Mouse (Mus musculus): ENCODE data around the gene Troap. TPM values are rescaled to one million over a fixed set of nuclear protein-coding genes. Genes with fewer than 3 reads are reported as not detected.
A peak's percentile ranks its signal among the peaks of the same experiment; 100 is the strongest.
"Not testable (repeated sequence)": the region's sequence is repeated elsewhere in the genome, so short reads cannot be mapped to it uniquely, and the experiment has no call there.

The Troap gene
- polyA plus RNA-seq, 1 experiment from 2014 or later, result 27.3 TPM

- Histone ChIP-seq H3K9me3 (ENCODE audit: control insufficient read depth, low read length) (no peaks in the 10 kb centered on the region), H3K4me2 (replicated peaks; ENCODE audit: low read depth, low read length) (no peak overlapping the region), H3K4me3 (ENCODE audit: low read length) (no peak overlapping the region), H3K4me1 (ENCODE audit: control insufficient read depth, insufficient read depth, low read length) (peaks cover 15% of the 10 kb centered on the region), H3K9ac (ENCODE audit: low read depth, low read length) (no peak overlapping the region), H3K27me3 (ENCODE audit: control insufficient read depth, insufficient read depth, low read length) (no peaks in the 10 kb centered on the region), H3K36me3 (ENCODE audit: control insufficient read depth, insufficient read depth, low read length) (peaks cover 19% of the 10 kb centered on the region), H3K27ac (ENCODE audit: low read depth, low read length) (no peak overlapping the region)
- WGBS, result 61% methylated on average over 26 of the region's 26 CpGs
- ATAC-seq (ENCODE audit: low FRiP score, low TSS enrichment), result no peak
Measured at GRCm38 (mm10) chr15:99039996-99040919, 34.1 kb upstream of the Troap start.

DNA sequence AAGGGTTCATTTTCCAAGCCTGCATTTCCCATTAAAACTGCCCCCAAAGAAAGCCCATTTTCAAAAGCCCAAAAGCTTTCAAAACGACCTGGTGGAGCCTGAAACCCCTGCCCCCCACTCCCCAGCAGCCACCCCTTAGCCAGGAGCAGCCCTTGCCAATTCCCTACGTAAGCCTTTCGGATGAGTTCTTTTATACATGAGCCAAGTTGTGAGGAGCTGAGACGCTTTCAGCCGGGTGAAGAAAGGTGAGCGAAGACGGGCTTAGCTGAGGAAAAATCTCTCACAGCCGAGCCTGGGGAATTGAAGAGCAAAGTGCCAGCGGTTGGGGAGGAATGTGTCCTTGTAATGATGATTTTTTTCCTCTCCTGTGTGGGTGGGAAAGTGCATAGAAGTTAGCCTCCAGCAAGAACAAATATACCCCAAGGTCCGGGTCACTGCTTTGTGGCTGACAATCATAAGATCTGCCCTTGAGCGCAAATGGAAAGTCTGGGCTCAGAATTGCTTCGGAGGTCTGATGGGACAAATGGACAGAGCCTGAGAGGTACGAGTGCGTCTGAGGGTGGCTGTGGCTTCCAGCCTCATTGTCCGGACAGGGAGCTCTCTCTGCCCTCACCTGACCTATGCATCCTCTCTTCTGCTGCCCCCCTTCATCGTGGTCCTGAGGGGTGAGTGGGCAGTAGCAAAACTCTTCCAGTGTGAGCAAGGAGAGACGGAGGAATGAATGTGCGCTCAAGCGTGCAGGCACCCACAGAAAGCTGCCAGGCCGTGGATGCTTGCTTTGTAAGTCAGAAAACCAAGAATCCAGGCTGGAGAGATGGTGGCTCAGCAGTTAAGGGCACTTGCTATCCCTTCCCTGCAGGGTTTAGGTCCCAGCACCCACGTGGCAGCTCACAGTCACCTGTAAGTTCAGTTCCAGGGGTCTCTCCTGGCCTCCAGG, 33.2 kb upstream of the Troap start:
- 35% methylated on average over 21 of the region's 21 CpGs for WGBS
- Histone ChIP-seq H3K36me3 (ENCODE audit: control insufficient read depth, insufficient read depth, low read length) (peaks cover 12% of the 10 kb centered on the region), H3K9me3 (ENCODE audit: control insufficient read depth, low read length) (no peaks in the 10 kb centered on the region), H3K4me1 (ENCODE audit: control insufficient read depth, insufficient read depth, low read length) (peaks cover 15% of the 10 kb centered on the region), H3K9ac (ENCODE audit: low read depth, low read length) (no peak overlapping the region), H3K4me2 (replicated peaks; ENCODE audit: low read depth, low read length) (peak overlapping the region; percentile 13; the same call in 1 of the 2 replicates), H3K4me3 (ENCODE audit: low read length) (no peak overlapping the region), H3K27ac (ENCODE audit: low read depth, low read length) (no peak overlapping the region), H3K27me3 (ENCODE audit: control insufficient read depth, insufficient read depth, low read length) (no peaks in the 10 kb centered on the region)
- ATAC-seq (ENCODE audit: low FRiP score, low TSS enrichment), result no peak

- H3K4me2 ChIP-seq (replicated peaks; ENCODE audit: low read depth, low read length), result no peak overlapping the region
- H3K36me3 ChIP-seq (ENCODE audit: control insufficient read depth, insufficient read depth, low read length), result peaks cover 5% of the 10 kb centered on the region; the same call in 1 of the 2 replicates
- no peak overlapping the region for H3K4me3 ChIP-seq (ENCODE audit: low read length)
- 76% methylated on average over 5 of the region's 5 CpGs for WGBS
- no peak overlapping the region for H3K9ac ChIP-seq (ENCODE audit: low read depth, low read length)
- peaks cover 15% of the 10 kb centered on the region for H3K4me1 ChIP-seq (ENCODE audit: control insufficient read depth, insufficient read depth, low read length)
- ATAC-seq (ENCODE audit: low FRiP score, low TSS enrichment), result no peak
- no peaks in the 10 kb centered on the region for H3K9me3 ChIP-seq (ENCODE audit: control insufficient read depth, low read length)
- H3K27me3 ChIP-seq (ENCODE audit: control insufficient read depth, insufficient read depth, low read length), result no peaks in the 10 kb centered on the region
- no peak overlapping the region for H3K27ac ChIP-seq (ENCODE audit: low read depth, low read length)
Measured at GRCm38 (mm10) chr15:99042334-99042733, 32.0 kb upstream of the Troap start.

DNA sequence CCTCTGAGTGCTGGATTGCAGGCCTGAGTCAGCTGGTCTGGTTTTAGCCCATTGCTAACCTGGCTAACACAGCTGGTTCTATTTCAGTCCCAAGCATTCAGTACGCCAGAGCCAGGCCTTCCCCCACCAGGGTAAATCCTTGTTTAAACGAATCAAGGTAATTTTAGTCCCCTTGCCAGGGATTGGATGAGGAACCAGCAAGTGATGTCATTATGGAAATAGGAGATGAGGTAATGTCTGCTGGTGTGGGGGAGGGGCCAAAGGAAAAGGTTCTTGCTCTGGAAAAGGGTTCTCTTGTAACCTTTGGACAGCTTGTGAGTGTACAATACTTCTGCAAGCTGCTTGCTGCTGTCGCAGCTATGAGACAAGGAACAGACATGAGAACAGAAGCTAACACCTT, 29.5 kb upstream of the Troap start:
- Histone ChIP-seq H3K4me3 (ENCODE audit: low read length) (no peak overlapping the region), H3K9me3 (ENCODE audit: control insufficient read depth, low read length) (no peaks in the 10 kb centered on the region), H3K9ac (ENCODE audit: low read depth, low read length) (no peak overlapping the region), H3K4me2 (replicated peaks; ENCODE audit: low read depth, low read length) (no peak overlapping the region), H3K36me3 (ENCODE audit: control insufficient read depth, insufficient read depth, low read length) (no peaks in the 10 kb centered on the region), H3K4me1 (ENCODE audit: control insufficient read depth, insufficient read depth, low read length) (peaks cover 15% of the 10 kb centered on the region), H3K27ac (ENCODE audit: low read depth, low read length) (no peak overlapping the region), H3K27me3 (ENCODE audit: control insufficient read depth, insufficient read depth, low read length) (no peaks in the 10 kb centered on the region)
- 60% methylated on average over 3 of the region's 3 CpGs for WGBS
- ATAC-seq (ENCODE audit: low FRiP score, low TSS enrichment), result no peak

GRCm38 (mm10) chr15:99045734-99046133, 28.6 kb upstream of the Troap start:
- H3K36me3 ChIP-seq (ENCODE audit: control insufficient read depth, insufficient read depth, low read length); H3K4me2 ChIP-seq (replicated peaks; ENCODE audit: low read depth, low read length); ATAC-seq (ENCODE audit: low FRiP score, low TSS enrichment); H3K9ac ChIP-seq (ENCODE audit: low read depth, low read length); H3K4me3 ChIP-seq (ENCODE audit: low read length); H3K27ac ChIP-seq (ENCODE audit: low read depth, low read length); H3K27me3 ChIP-seq (ENCODE audit: control insufficient read depth, insufficient read depth, low read length); H3K9me3 ChIP-seq (ENCODE audit: control insufficient read depth, low read length): not testable (repeated sequence)
- 77% methylated on average over 6 of the region's 6 CpGs for WGBS
- peaks cover 15% of the 10 kb centered on the region for H3K4me1 ChIP-seq (ENCODE audit: control insufficient read depth, insufficient read depth, low read length)

- no peak for ATAC-seq (ENCODE audit: low FRiP score, low TSS enrichment)
Measured at GRCm38 (mm10) chr15:99049473-99050253, 24.7 kb upstream of the Troap start.

DNA sequence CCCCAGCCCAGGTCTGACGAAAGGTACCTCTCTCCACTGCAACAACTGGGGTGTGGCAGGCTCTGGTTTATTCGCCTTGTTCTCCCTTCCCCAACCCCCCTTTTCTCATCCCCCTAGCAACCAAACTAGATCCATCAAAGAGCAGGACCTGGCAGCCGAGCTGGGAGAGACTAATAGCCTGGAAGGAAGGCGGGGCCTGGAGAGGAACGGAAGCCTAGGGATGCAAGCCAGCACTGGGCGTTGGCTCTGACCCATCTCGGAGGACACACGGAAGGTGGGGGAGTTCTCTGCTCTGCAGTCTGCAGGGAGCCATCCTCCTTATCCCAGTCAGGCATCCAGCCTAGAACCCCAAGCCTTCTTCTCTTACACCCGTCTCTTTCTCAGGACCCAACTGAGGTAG, 21.0 kb upstream of the Troap start:
- Histone ChIP-seq H3K4me3 (ENCODE audit: low read length) (no peak overlapping the region), H3K4me2 (replicated peaks; ENCODE audit: low read depth, low read length) (no peak overlapping the region), H3K9me3 (ENCODE audit: control insufficient read depth, low read length) (no peaks in the 10 kb centered on the region), H3K36me3 (ENCODE audit: control insufficient read depth, insufficient read depth, low read length) (no peaks in the 10 kb centered on the region), H3K27me3 (ENCODE audit: control insufficient read depth, insufficient read depth, low read length) (peaks cover 52% of the 10 kb centered on the region), H3K9ac (ENCODE audit: low read depth, low read length) (no peak overlapping the region), H3K27ac (ENCODE audit: low read depth, low read length) (no peak overlapping the region), H3K4me1 (ENCODE audit: control insufficient read depth, insufficient read depth, low read length) (peaks cover 17% of the 10 kb centered on the region)
- no peak for ATAC-seq (ENCODE audit: low FRiP score, low TSS enrichment)
- 4% methylated on average over 9 of the region's 9 CpGs for WGBS

More at GRCm38 (mm10) chr15:99049473-99050253, 24.7 kb upstream of the Troap start:
- no peak overlapping the region for H3K9ac ChIP-seq (ENCODE audit: low read depth, low read length)
- H3K4me1 ChIP-seq (ENCODE audit: control insufficient read depth, insufficient read depth, low read length), result 0 out of 2 replicates have a peak, but pooled peaks cover 6% of the 10 kb centered on the region
- H3K36me3 ChIP-seq (ENCODE audit: control insufficient read depth, insufficient read depth, low read length), result no peaks in the 10 kb centered on the region
- no peak overlapping the region for H3K4me2 ChIP-seq (replicated peaks; ENCODE audit: low read depth, low read length)
- 33% methylated on average over 13 of the region's 13 CpGs for WGBS
- no peak overlapping the region for H3K4me3 ChIP-seq (ENCODE audit: low read length)
- no peaks in the 10 kb centered on the region for H3K9me3 ChIP-seq (ENCODE audit: control insufficient read depth, low read length)
- peaks cover 15% of the 10 kb centered on the region for H3K27me3 ChIP-seq (ENCODE audit: control insufficient read depth, insufficient read depth, low read length)
- H3K27ac ChIP-seq (ENCODE audit: low read depth, low read length), result no peak overlapping the region

DNA sequence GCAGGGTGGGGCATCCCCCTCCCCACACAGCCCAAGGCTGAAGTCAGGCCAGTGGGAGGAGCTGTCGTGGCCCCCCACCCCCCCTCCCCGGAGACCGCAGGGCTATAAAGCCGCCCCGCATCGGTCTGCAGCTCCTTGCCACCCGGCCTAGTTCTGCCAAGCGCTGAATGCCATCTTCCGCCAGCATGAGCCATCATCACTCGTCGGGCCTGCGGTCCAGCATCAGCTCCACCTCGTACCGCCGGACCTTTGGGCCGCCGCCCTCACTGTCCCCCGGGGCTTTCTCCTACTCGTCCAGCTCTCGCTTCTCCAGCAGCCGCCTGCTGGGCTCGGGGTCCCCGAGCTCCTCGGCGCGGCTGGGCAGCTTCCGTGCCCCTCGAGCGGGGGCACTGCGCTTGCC, 19.3 kb upstream of the Troap start, which contains the start of gene Prph:
Prph (plus strand) TSS at position 135 of the 400 bp plus-strand sequence.
- ATAC-seq (ENCODE audit: low FRiP score, low TSS enrichment), result no peak
- Histone ChIP-seq H3K4me2 (replicated peaks; ENCODE audit: low read depth, low read length) (peak within 1 kb of the TSS; percentile 59), H3K36me3 (ENCODE audit: control insufficient read depth, insufficient read depth, low read length) (no peaks in the 10 kb centered on the region), H3K9ac (ENCODE audit: low read depth, low read length) (peak within 1 kb of the TSS; percentile 37; the same call in 1 of the 2 replicates), H3K4me3 (ENCODE audit: low read length) (peak within 1 kb of the TSS; percentile 35), H3K27me3 (ENCODE audit: control insufficient read depth, insufficient read depth, low read length) (peaks cover 62% of the 10 kb centered on the region), H3K4me1 (ENCODE audit: control insufficient read depth, insufficient read depth, low read length) (peaks cover 17% of the 10 kb centered on the region), H3K9me3 (ENCODE audit: control insufficient read depth, low read length) (no peaks in the 10 kb centered on the region), H3K27ac (ENCODE audit: low read depth, low read length) (no peak within 1 kb of the TSS)
- whole genome bisulfite sequencing, result under 1% methylated on average over 30 of the region's 30 CpGs
